Mouse (Mus musculus): ENCODE results near the gene Sugct.
A peak's percentile ranks its signal among the peaks of the same experiment; 100 is the strongest.

The Sugct gene

GRCm38 (mm10) chr13:17297462-17298005 lies 397.8 kb downstream of the Sugct start:
- DNase-seq (ENCODE audit: extremely low spot score, low read depth, low spot score), result no peak

GRCm38 (mm10) chr13:17296912-17297311 lies 398.4 kb downstream of the Sugct start:
- DNase-seq (ENCODE audit: extremely low spot score, low read depth, low spot score), result no peak

GRCm38 (mm10) chr13:17296460-17296859 lies 398.9 kb downstream of the Sugct start:
- DNase-seq (ENCODE audit: extremely low spot score, low read depth, low spot score), result no peak

GRCm38 (mm10) chr13:17291057-17291456 lies 404.3 kb downstream of the Sugct start:
- no peak for DNase-seq (ENCODE audit: extremely low spot score, low read depth, low spot score)

- DNase-seq (ENCODE audit: extremely low spot score, low read depth, low spot score), result no peak
Observed at GRCm38 (mm10) chr13:17288377-17288776, 407.0 kb downstream of the Sugct start.

GRCm38 (mm10) chr13:17245936-17246335 lies 449.4 kb downstream of the Sugct start:
- DNase-seq (ENCODE audit: extremely low spot score, low read depth, low spot score), result no peak

GRCm38 (mm10) chr13:17216524-17216923 lies 478.8 kb downstream of the Sugct start:
- DNase-seq (ENCODE audit: extremely low spot score, low read depth, low spot score), result no peak

GRCm38 (mm10) chr13:17212681-17213080 lies 482.7 kb downstream of the Sugct start:
- no peak for DNase-seq (ENCODE audit: extremely low spot score, low read depth, low spot score)

- DNase-seq (ENCODE audit: extremely low spot score, low read depth, low spot score), result no peak
Observed at GRCm38 (mm10) chr13:17190180-17190762, 505.1 kb downstream of the Sugct start.

GRCm38 (mm10) chr13:17185253-17185652 lies 510.1 kb downstream of the Sugct start:
- DNase-seq (ENCODE audit: extremely low spot score, low read depth, low spot score), result peak; percentile 53

- no peak for DNase-seq (ENCODE audit: extremely low spot score, low read depth, low spot score)
Observed at GRCm38 (mm10) chr13:17165917-17166316, 529.4 kb downstream of the Sugct start.

- no peak for DNase-seq (ENCODE audit: extremely low spot score, low read depth, low spot score)
Observed at GRCm38 (mm10) chr13:17164721-17165120, 530.6 kb downstream of the Sugct start.

GRCm38 (mm10) chr13:17146441-17146992 lies 548.8 kb downstream of the Sugct start:
- no peak for DNase-seq (ENCODE audit: extremely low spot score, low read depth, low spot score)

- no peak for DNase-seq (ENCODE audit: extremely low spot score, low read depth, low spot score)
Observed at GRCm38 (mm10) chr13:17116073-17116472, 579.3 kb downstream of the Sugct start.

- DNase-seq (ENCODE audit: extremely low spot score, low read depth, low spot score), result no peak
Observed at GRCm38 (mm10) chr13:17102372-17102771, 593.0 kb downstream of the Sugct start.

- no peak for DNase-seq (ENCODE audit: extremely low spot score, low read depth, low spot score)
Observed at GRCm38 (mm10) chr13:17086547-17086946, 608.8 kb downstream of the Sugct start.

GRCm38 (mm10) chr13:17086146-17086545 lies 609.2 kb downstream of the Sugct start:
- no peak for DNase-seq (ENCODE audit: extremely low spot score, low read depth, low spot score)

GRCm38 (mm10) chr13:17084946-17085852 lies 610.2 kb downstream of the Sugct start:
- no peak for DNase-seq (ENCODE audit: extremely low spot score, low read depth, low spot score)

GRCm38 (mm10) chr13:17081618-17082017 lies 613.7 kb downstream of the Sugct start:
- no peak for DNase-seq (ENCODE audit: extremely low spot score, low read depth, low spot score)

GRCm38 (mm10) chr13:17065552-17065951 lies 629.8 kb downstream of the Sugct start:
- DNase-seq (ENCODE audit: extremely low spot score, low read depth, low spot score), result no peak

GRCm38 (mm10) chr13:17056650-17057049 lies 638.7 kb downstream of the Sugct start:
- no peak for DNase-seq (ENCODE audit: extremely low spot score, low read depth, low spot score)
